Mouse (Mus musculus) CD8-positive naive resting alpha-beta T cell, adult 2 months (primary cell): ENCODE data around the gene Nr0b2.
"Not testable (repeated sequence)": the region's sequence is repeated elsewhere in the genome, so short reads cannot be mapped to it uniquely, and the experiment has no call there.

Experiments
- DNase-seq, 2 experiments: peaks; one replicate each; pipeline ENCODE4 v3.0.0; 2022; ENCODE audit warnings: low read depth in 2 of 2, low spot score in 2 of 2

Nr0b2 gene

GRCm38 (mm10) chr4:133552768-133553447, at the start of gene Nr0b2:
Gene Nr0b2, plus strand, starts transcription at chr4:133553376.
- no peak for DNase-seq

GRCm38 (mm10) chr4:133504300-133504699, 48.9 kb upstream of the Nr0b2 start:
- DNase-seq, result no peak

DNA sequence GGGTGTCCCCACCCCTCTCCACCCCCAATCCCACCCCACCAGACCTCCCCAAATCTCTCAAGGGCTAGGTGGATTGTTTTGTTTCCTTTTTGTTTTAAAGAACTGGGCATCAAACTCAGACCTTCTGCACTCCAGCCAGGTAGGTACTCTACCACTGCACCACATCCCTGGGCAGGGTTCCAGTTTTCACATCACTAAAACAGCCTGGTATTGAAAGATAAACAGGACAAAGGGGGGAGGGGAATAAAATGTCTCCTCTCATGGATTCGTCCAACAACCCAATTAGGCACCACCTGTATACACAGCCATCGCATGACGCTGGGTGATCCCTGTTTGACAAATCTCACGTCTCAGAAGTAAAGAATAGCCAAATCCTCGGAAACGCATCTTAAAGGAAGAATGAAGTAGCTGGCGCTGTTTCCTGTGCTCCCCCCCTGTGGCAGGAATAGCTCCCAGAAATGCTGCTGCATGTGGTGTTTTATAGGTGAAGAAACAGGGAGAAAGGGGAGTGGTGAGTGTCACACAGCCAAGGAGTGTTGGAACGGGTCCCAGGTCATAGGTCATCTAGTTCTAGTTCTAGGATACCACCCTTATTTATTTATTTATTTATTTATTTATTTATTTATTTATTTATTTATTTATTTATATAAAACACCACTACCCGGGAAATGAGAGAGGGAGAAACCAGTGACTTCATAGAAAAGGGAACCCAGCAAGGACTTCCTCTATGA, 48.3 kb upstream of the Nr0b2 start:
- no peak for DNase-seq

- DNase-seq, result peak; percentile 52 to 63
Measured at GRCm38 (mm10) chr4:133506573-133506972, 46.6 kb upstream of the Nr0b2 start.

DNA sequence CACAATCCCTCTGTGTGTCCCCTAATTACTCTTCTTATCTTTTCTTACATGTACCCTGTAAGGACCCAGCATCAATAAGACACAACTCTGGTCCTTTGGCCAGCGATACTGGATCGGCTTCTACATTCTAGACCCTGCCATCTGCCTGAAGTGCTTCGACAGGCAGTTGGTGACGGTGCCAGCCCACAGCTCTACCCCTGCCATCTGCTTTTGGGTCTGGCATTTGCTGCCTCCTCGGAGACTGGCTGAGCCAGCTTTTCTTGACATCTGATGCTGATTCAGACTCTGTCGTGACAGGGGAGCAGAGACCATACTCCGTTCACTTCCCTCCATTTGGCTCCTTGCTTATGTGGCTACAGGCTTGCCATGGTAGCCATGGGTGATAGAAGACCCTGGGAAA, 44.2 kb upstream of the Nr0b2 start:
- DNase-seq, result no peak

DNA sequence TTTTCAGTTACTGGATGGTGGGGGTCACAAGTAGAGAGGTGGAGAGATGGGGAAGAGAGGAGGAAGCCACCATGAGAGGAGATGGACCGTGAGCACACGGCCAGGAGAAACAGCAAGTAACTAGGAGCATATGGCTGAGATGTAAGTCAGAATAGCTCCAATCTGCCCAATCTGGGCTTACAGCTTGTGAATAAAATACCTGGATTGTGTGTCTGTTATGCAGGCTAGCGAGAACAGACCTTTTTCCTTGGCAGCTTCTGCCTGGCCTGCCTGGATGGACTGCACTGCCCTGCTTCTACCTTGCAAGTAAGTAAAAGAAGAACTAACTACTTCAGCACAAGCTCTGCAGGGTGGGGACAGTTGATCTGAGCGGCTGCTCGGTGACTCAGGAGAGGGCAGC, 42.1 kb upstream of the Nr0b2 start:
- DNase-seq, result no peak

- DNase-seq, result not testable (repeated sequence)
Measured at GRCm38 (mm10) chr4:133512511-133512910, 40.7 kb upstream of the Nr0b2 start.

- peak; percentile 76 to 83 for DNase-seq
Measured at GRCm38 (mm10) chr4:133512972-133513371, 40.2 kb upstream of the Nr0b2 start.

- no peak for DNase-seq
Measured at GRCm38 (mm10) chr4:133518601-133519368, 34.4 kb upstream of the Nr0b2 start, which contains the start of gene Kdf1. Gene Kdf1, plus strand, starts transcription at chr4:133518963.

GRCm38 (mm10) chr4:133519369-133519665, 33.9 kb upstream of the Nr0b2 start:
- no peak for DNase-seq

GRCm38 (mm10) chr4:133521502-133521901, 31.7 kb upstream of the Nr0b2 start:
- DNase-seq, result no peak

DNA sequence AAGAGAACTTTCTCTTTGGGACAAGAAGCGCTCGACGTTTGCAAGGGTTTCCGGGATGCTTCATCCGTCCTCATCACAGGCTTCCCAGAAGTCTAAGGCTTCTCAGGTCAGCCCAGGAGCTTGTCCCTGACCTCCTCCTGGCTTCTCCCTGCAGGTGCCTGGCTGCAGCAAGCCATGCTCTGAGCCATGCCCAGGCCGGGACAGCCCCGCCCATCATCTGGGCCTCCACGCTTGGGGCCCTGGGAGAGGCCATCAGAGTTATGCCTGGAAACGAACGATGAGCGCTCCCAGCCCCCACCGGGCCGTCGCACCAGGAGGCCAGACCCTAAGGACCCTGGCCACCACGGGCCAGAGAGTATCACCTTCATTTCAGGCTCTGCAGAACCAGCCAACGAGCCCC, 25.4 kb upstream of the Nr0b2 start:
- no peak for DNase-seq

GRCm38 (mm10) chr4:133532777-133533176, 20.4 kb upstream of the Nr0b2 start:
- DNase-seq, result no peak

- no peak for DNase-seq
Measured at GRCm38 (mm10) chr4:133536081-133536480, 17.1 kb upstream of the Nr0b2 start.

DNA sequence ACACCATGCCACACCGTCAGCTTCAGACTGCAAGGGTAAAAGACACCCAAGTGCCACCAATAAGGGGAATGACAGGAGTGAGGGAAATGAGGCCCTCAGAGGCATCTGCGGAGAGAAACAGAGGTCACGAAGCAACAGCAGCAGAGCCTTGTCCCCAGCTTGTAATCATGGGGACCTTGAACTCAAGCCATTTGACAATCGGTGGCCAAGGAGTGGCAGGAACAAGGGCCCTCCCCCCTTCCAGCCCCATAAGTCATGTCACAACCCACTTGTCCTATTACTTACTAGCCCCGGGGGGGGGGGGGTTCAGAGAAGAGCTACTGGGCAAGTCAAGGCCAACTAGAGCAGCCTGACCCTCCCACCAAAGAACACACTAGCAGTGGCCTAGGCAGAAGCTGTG, 16.5 kb upstream of the Nr0b2 start:
- no peak for DNase-seq

DNA sequence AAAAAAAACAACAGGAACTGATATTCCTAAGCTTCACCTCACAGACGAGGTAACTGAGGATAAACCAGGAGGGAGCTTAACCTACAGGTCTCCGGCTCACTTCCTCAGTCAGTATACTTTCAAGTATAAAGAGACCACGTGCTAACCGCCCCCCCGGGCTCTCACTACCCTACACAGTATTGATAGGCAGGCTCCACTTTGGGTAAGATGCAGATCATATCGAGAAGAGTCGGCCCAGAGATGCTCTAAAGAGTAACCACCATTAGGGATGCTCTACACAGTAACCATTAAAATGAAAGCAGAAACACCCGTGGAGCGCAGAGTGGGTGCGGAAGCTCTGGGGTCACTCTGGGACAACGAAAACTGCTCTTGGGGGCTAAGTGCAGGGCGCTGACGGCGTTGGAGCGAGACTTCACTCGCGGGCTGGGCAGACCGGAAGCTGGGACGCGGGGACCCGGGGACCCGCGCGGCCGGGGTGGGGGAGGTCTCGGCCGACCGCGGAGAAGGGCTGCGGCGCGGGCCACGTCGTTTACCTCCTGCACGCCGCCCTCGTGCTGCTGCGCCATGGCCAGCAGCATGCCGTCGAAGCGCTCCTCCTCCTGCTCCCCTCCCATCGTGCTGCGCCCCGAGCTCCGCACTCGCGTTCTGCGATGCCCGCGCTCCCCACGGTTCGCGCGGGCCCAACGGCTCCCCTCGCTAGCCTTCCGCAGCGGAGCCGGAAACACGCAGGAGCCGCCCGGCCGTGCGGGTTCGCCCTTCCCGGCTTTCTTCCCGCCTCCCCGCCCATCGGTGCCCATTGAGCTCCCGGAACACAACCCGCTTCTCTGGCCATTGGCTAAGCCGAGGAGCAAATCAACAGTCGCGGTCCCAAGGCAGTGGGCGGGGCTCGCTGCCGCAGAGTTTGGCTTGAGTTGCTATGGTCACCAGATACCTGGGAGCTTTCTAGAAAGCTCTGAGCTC, 7.6 kb upstream of the Nr0b2 start, which contains the start of gene Nudc:
Nudc (minus strand) TSS at position 725 of the 960 bp plus-strand sequence.
- DNase-seq, result peak; percentile 90 to 91

DNA sequence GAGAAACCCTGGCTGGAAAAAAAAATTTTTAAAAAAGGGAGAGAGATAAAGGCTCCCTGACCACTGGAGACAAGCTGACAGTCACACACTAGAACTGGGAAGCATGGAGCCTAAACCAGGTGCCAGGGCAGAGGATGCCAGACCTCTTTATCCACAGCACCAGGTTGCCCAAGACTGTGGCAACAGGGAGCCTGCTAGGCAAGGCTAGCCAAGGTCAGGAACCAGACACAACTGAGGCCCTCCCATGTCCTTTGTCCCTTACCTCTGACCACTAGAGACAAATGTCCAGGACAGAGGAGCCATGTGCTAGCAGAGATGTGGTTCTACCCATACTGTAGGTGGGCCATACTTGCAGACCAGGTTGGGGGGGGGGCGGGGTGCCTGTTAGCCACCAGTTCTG, 1.1 kb upstream of the Nr0b2 start:
- DNase-seq, result no peak

- DNase-seq, result no peak
Measured at GRCm38 (mm10) chr4:133553448-133554330, 513 bp downstream of the Nr0b2 start.

GRCm38 (mm10) chr4:133557041-133557717, 4.0 kb downstream of the Nr0b2 start:
- no peak for DNase-seq
